Mouse (Mus musculus) small intestine, adult 10 weeks (tissue): Measurements from ENCODE around the gene Hormad1. TPM values are rescaled to one million over a fixed set of nuclear protein-coding genes. Genes with fewer than 3 reads are reported as not detected.

Experiments
- polyA plus RNA-seq: library from polyadenylated mRNA; stranded (reverse); fragments of 350-450 nt; fragmentation: Illumina TruSeq; extraction: RNeasy Lipid Tissue Mini Kit (QIAGEN cat#74804); gene quantifications from one replicate; pipeline ENCODE4 v1.2.3, GENCODE M21; 2014; ENCODE audit warnings: low replicate concordance

Gene Hormad1
- 0.82 TPM for polyA plus RNA-seq

DNA sequence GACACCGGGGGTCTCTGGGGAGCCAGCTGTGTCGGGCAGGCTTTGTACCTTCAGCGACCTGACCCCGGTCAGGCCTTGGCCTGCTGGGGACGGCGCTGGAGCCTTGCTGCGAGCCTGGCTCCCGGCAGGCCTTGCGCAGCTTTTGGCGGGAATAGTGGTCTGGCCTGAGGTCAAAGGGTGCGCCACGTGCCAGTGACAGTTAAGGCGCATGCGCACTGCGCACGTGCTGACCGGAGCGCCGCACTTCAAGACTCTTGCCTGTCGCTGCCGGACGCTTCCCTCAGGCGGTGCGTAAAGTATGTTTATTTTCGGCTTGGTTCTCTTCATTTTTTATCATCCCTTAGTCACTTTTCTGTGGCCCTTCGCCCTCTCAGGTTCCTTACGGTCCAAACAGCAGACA, at the start of gene Hormad1:
Gene Hormad1 (plus strand): TSS at position 241 of the 400 bp plus-strand sequence.

DNA sequence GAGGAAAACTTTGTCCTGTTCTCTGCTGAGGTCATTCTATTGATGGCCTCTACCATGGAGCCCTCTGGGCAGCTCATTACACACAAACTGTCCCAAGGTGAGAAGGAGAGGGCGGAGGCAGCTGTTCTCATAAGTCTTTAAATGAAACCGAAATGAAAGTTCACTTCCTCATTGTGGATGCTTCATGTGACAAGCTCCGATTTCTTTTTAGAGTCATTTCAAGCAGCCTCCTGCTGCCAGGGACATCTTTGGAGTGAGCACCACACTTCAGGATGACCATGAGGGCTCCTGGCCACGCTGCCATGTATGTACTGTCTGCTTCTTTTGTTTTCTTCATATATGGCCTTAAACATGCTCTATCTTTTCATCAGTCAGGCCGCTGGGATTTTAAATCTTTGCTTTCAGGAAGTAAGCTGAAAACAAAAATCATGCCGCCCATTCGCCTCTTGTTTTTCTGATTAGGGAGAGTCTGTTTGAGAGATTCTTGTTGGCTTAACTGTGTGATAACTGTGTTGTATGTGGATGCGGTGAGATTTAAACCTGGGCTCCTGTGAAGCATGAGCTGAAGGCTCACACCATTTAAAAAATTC, 32.8 kb upstream of the Hormad1 start, which contains the start of gene Ctss:
Gene Ctss (plus strand): TSS at position 165 of the 590 bp plus-strand sequence.

DNA sequence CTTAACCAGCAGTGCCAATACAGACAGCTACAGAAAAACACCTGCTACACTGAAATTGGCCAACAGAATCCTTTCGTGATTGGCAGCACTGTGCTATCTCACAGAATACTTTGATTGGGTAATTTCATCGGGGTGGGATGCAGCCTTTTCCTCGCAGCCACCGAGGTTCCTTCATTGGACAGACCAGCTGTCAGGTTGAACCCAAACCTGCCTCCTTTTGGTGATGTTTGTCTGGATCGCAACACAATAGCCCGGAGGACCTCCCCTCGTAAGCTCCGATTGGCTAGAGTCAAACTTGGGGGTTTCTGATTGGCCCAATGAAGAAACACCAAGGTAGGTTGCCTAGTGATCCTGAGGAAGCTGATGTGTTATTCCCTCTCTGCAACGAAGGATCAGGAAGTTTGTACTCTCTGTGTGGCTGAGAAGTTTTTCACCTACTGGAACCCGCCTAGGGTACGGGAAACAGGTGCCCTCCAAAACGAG, 29.2 kb downstream of the Hormad1 start, which contains the start of gene Golph3l:
Gene Golph3l (plus strand): TSS at position 331 of the 483 bp plus-strand sequence.

GRCm38 (mm10) chr3:95624628-95625503, 65.4 kb downstream of the Hormad1 start, which contains the start of gene Ensa:
Gene Ensa, plus strand, starts transcription at chr3:95624993.

Other genes with a start within 250 kb of the Hormad1 start
- 143 TPM for gene Cers2, start 244.9 kb upstream of the Hormad1 start, polyA plus RNA-seq
- gene Setdb1, start 202.5 kb upstream of the Hormad1 start, polyA plus RNA-seq = 10.7 TPM
- not detected for gene 4930558C23Rik, start 156.8 kb upstream of the Hormad1 start, polyA plus RNA-seq
- 38.0 TPM for gene Arnt, start 125.3 kb upstream of the Hormad1 start, polyA plus RNA-seq
- gene Ctsk, start 60.4 kb upstream of the Hormad1 start, polyA plus RNA-seq = 0.93 TPM
- gene Ctss, start 32.9 kb upstream of the Hormad1 start, polyA plus RNA-seq = 519 TPM
- 195 TPM for gene Golph3l, start 29.3 kb downstream of the Hormad1 start, polyA plus RNA-seq
- gene Ensa, start 65.3 kb downstream of the Hormad1 start, polyA plus RNA-seq = 78.5 TPM
- gene Mcl1, start 99.1 kb downstream of the Hormad1 start, polyA plus RNA-seq = 400 TPM
- 0.37 TPM for gene Adamtsl4, start 128.2 kb downstream of the Hormad1 start, polyA plus RNA-seq
- 1.4 TPM for gene Ecm1, start 179.9 kb downstream of the Hormad1 start, polyA plus RNA-seq
- 8.5 TPM for gene Tars2, start 200.5 kb downstream of the Hormad1 start, polyA plus RNA-seq